Mouse (Mus musculus) urinary bladder, adult 18-20 months (tissue): ENCODE data around the gene Smcr8.
"Not testable (repeated sequence)": the region's sequence is repeated elsewhere in the genome, so short reads cannot be mapped to it uniquely, and the experiment has no call there.

Source experiments
- DNase-seq, 2 experiments: peaks; one replicate each; pipeline ENCODE4 v3.0.0; 2022; ENCODE audit warnings: low spot score in 2 of 2, mixed read lengths in 2 of 2

The Smcr8 gene

GRCm38 (mm10) chr11:60779673-60780189 is 2.4 kb downstream of the Smcr8 start:
- DNase-seq, result no peak

GRCm38 (mm10) chr11:60784179-60784922 is 7.0 kb downstream of the Smcr8 start:
- DNase-seq, result no peak

GRCm38 (mm10) chr11:60787595-60787994 is 10.3 kb downstream of the Smcr8 start:
- DNase-seq, result no peak

GRCm38 (mm10) chr11:60790472-60790871 is 13.1 kb downstream of the Smcr8 start:
- no peak for DNase-seq

- DNase-seq, result no peak
Measured at GRCm38 (mm10) chr11:60796342-60796741, 19.0 kb downstream of the Smcr8 start.

- no peak for DNase-seq
Measured at GRCm38 (mm10) chr11:60799977-60800376, 22.7 kb downstream of the Smcr8 start.

GRCm38 (mm10) chr11:60800892-60801291 is 23.6 kb downstream of the Smcr8 start:
- no peak for DNase-seq

GRCm38 (mm10) chr11:60808286-60809070 is 31.2 kb downstream of the Smcr8 start:
- peak in 1 of 2 experiments; percentile 15 for DNase-seq

- no peak for DNase-seq
Measured at GRCm38 (mm10) chr11:60809546-60809945, 32.2 kb downstream of the Smcr8 start.

GRCm38 (mm10) chr11:60810046-60810965 is 33.0 kb downstream of the Smcr8 start:
- DNase-seq, result peak; percentile 25 to 48

- DNase-seq, result peak; percentile 88 to 91
Measured at GRCm38 (mm10) chr11:60811054-60811460, 33.7 kb downstream of the Smcr8 start.

- not testable (repeated sequence) for DNase-seq
Measured at GRCm38 (mm10) chr11:60811618-60812017, 34.3 kb downstream of the Smcr8 start, which contains the start of gene Shmt1. TSS of gene Shmt1 (minus strand) at chr11:60811718.

- DNase-seq, result no peak
Measured at GRCm38 (mm10) chr11:60816398-60816797, 39.1 kb downstream of the Smcr8 start.

- no peak for DNase-seq
Measured at GRCm38 (mm10) chr11:60823771-60824170, 46.4 kb downstream of the Smcr8 start.

GRCm38 (mm10) chr11:60825191-60825590 is 47.9 kb downstream of the Smcr8 start:
- DNase-seq, result no peak

- DNase-seq, result no peak
Measured at GRCm38 (mm10) chr11:60826700-60827099, 49.4 kb downstream of the Smcr8 start.

- DNase-seq, result no peak
Measured at GRCm38 (mm10) chr11:60827241-60827945, 50.1 kb downstream of the Smcr8 start.

GRCm38 (mm10) chr11:60828903-60829302 is 51.6 kb downstream of the Smcr8 start:
- DNase-seq, result no peak

GRCm38 (mm10) chr11:60830433-60831052 is 53.2 kb downstream of the Smcr8 start, which contains the start of gene Dhrs7b:
TSS of gene Dhrs7b (plus strand) at chr11:60830631.
- peak; percentile 77 to 85 for DNase-seq

- no peak for DNase-seq
Measured at GRCm38 (mm10) chr11:60836897-60837296, 59.6 kb downstream of the Smcr8 start.
